Mouse (Mus musculus): ENCODE results near the gene Ell3. TPM values are rescaled to one million over a fixed set of nuclear protein-coding genes. Genes with fewer than 3 reads are reported as not detected.
A peak's percentile ranks its signal among the peaks of the same experiment; 100 is the strongest.
"Not testable (repeated sequence)": the region's sequence is repeated elsewhere in the genome, so short reads cannot be mapped to it uniquely, and the experiment has no call there.

Gene Ell3
- 6.7 and 7.9 TPM in 2 replicates for polyA plus RNA-seq (2015; fragmentation: Nextera tagmentation; extraction: Ambion mirVana)

- no peak for ATAC-seq
- 89% methylated on average over 1 of the region's 1 CpGs for WGBS
- Histone ChIP-seq H3K36me3 (ENCODE audit: control insufficient read depth, insufficient read depth, low read length) (no peaks in the 10 kb centered on the region), H3K9me3 (ENCODE audit: control insufficient read depth, low read length) (no peaks in the 10 kb centered on the region), H3K4me3 (ENCODE audit: low read length) (peak within 1 kb of the TSS; percentile 62), H3K9ac (ENCODE audit: low read depth, low read length) (peak within 1 kb of the TSS; percentile 72), H3K4me1 (ENCODE audit: control insufficient read depth, insufficient read depth, low read length) (peaks cover 12% of the 10 kb centered on the region), H3K27ac (ENCODE audit: low read length) (no peak within 1 kb of the TSS), H3K27me3 (replicated peaks; ENCODE audit: control insufficient read depth, insufficient read depth, low read length) (no peaks in the 10 kb centered on the region), H3K4me2 (ENCODE audit: low read depth, low read length) (peak within 1 kb of the TSS; percentile 92)
Measured at GRCm38 (mm10) chr2:121444178-121444577, at the start of gene Ell3. TSS of gene Ell3 (minus strand) at chr2:121444278.

- 90% methylated on average over 1 of the region's 2 CpGs for WGBS
- not testable (repeated sequence) for H3K27me3 ChIP-seq (replicated peaks; ENCODE audit: control insufficient read depth, insufficient read depth, low read length); H3K27ac ChIP-seq (ENCODE audit: low read length); H3K36me3 ChIP-seq (ENCODE audit: control insufficient read depth, insufficient read depth, low read length); H3K4me2 ChIP-seq (ENCODE audit: low read depth, low read length); H3K9ac ChIP-seq (ENCODE audit: low read depth, low read length); ATAC-seq; H3K9me3 ChIP-seq (ENCODE audit: control insufficient read depth, low read length); H3K4me1 ChIP-seq (ENCODE audit: control insufficient read depth, insufficient read depth, low read length); H3K4me3 ChIP-seq (ENCODE audit: low read length)
Measured at GRCm38 (mm10) chr2:121484403-121484802, 40.3 kb upstream of the Ell3 start.

DNA sequence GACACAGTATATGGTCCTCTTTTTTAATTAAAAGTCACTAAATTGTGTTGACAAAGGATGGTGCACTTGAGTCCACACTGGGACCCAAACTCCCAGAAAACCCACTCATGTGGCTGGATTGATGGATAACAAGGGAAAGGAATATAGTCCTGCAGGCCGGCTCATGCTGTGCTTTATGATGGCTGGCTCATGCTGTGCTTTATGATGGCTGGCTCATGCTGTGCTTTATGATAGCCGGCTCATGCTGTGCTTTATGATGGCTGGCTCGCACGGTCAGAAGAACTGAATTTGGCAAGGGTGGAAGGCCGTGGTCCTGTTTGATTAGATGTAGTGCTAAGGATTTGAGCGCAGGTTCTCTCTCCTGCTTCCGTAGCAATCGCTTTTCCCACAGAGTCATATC is 39.5 kb upstream of the Ell3 start:
- Histone ChIP-seq H3K4me1 (ENCODE audit: control insufficient read depth, insufficient read depth, low read length) (no peaks in the 10 kb centered on the region), H3K27ac (ENCODE audit: low read length) (no peak overlapping the region), H3K27me3 (replicated peaks; ENCODE audit: control insufficient read depth, insufficient read depth, low read length) (no peaks in the 10 kb centered on the region), H3K36me3 (ENCODE audit: control insufficient read depth, insufficient read depth, low read length) (no peaks in the 10 kb centered on the region), H3K9me3 (ENCODE audit: control insufficient read depth, low read length) (no peaks in the 10 kb centered on the region), H3K4me2 (ENCODE audit: low read depth, low read length) (no peak overlapping the region), H3K9ac (ENCODE audit: low read depth, low read length) (no peak overlapping the region), H3K4me3 (ENCODE audit: low read length) (no peak overlapping the region)
- ATAC-seq: no peak
- 59% methylated on average over 8 of the region's 8 CpGs for WGBS

DNA sequence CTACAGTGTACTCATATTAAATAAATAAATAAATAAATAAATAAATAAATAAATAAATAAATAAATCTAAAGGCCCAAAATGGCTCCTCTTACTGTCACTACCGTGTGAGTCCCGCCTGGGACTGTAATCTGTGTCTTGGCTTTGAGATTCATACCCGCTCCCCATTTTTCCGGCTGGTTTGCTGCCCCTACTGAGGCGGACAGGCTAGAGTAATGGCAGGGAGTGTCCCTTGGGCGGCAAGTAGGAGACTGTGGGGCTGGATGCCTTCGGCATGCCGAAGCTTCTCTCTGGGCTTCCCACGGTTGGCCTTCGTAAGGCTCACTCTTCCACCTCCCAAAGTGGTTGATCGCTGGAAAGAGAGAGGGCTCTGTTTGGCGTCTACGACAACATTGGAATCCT is 36.8 kb upstream of the Ell3 start:
- not testable (repeated sequence) for H3K36me3 ChIP-seq (ENCODE audit: control insufficient read depth, insufficient read depth, low read length); ATAC-seq; H3K9ac ChIP-seq (ENCODE audit: low read depth, low read length); H3K4me1 ChIP-seq (ENCODE audit: control insufficient read depth, insufficient read depth, low read length); H3K4me3 ChIP-seq (ENCODE audit: low read length); H3K27ac ChIP-seq (ENCODE audit: low read length); H3K4me2 ChIP-seq (ENCODE audit: low read depth, low read length); H3K9me3 ChIP-seq (ENCODE audit: control insufficient read depth, low read length); H3K27me3 ChIP-seq (replicated peaks; ENCODE audit: control insufficient read depth, insufficient read depth, low read length)
- WGBS: 84% methylated on average over 13 of the region's 13 CpGs

- ATAC-seq: no peak
- Histone ChIP-seq H3K4me2 (ENCODE audit: low read depth, low read length) (no peak overlapping the region), H3K27ac (ENCODE audit: low read length) (no peak overlapping the region), H3K4me1 (ENCODE audit: control insufficient read depth, insufficient read depth, low read length) (no peaks in the 10 kb centered on the region), H3K27me3 (replicated peaks; ENCODE audit: control insufficient read depth, insufficient read depth, low read length) (no peaks in the 10 kb centered on the region), H3K4me3 (ENCODE audit: low read length) (no peak overlapping the region), H3K9me3 (ENCODE audit: control insufficient read depth, low read length) (no peaks in the 10 kb centered on the region), H3K9ac (ENCODE audit: low read depth, low read length) (no peak overlapping the region), H3K36me3 (ENCODE audit: control insufficient read depth, insufficient read depth, low read length) (no peaks in the 10 kb centered on the region)
- 60% methylated on average over 3 of the region's 3 CpGs for WGBS
Measured at GRCm38 (mm10) chr2:121480498-121480897, 36.4 kb upstream of the Ell3 start.

- Histone ChIP-seq H3K27ac (ENCODE audit: low read length) (no peak overlapping the region), H3K9ac (ENCODE audit: low read depth, low read length) (no peak overlapping the region), H3K9me3 (ENCODE audit: control insufficient read depth, low read length) (no peaks in the 10 kb centered on the region), H3K36me3 (ENCODE audit: control insufficient read depth, insufficient read depth, low read length) (no peaks in the 10 kb centered on the region), H3K4me1 (ENCODE audit: control insufficient read depth, insufficient read depth, low read length) (0 out of 2 replicates have a peak, but pooled peaks cover 2% of the 10 kb centered on the region), H3K4me2 (ENCODE audit: low read depth, low read length) (no peak overlapping the region), H3K27me3 (replicated peaks; ENCODE audit: control insufficient read depth, insufficient read depth, low read length) (no peaks in the 10 kb centered on the region), H3K4me3 (ENCODE audit: low read length) (no peak overlapping the region)
- 80% methylated on average over 3 of the region's 3 CpGs for WGBS
- no peak for ATAC-seq
Measured at GRCm38 (mm10) chr2:121477491-121478266, 33.6 kb upstream of the Ell3 start.

DNA sequence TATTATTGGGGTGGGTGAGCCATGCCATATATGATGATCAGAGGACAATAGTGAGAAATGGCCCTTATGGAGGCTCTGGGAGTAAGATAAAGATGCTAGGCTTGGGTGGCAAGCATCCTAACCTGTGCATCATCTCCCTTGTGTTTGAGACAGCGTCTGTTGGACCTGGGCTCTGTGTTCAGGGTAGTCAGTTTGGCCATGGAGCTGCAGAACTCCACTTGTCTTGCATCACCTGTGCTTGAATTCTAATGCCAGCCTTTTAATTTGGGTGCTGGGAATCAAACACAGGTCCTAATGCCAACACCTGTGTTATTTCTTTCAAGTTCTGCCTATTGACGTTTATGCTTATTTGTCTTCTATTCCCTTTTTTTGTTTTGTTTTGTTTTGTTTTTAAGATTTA is 31.2 kb upstream of the Ell3 start:
- not testable (repeated sequence) for H3K4me2 ChIP-seq (ENCODE audit: low read depth, low read length); H3K9me3 ChIP-seq (ENCODE audit: control insufficient read depth, low read length); ATAC-seq; H3K9ac ChIP-seq (ENCODE audit: low read depth, low read length); H3K4me3 ChIP-seq (ENCODE audit: low read length); H3K27ac ChIP-seq (ENCODE audit: low read length); H3K36me3 ChIP-seq (ENCODE audit: control insufficient read depth, insufficient read depth, low read length); H3K27me3 ChIP-seq (replicated peaks; ENCODE audit: control insufficient read depth, insufficient read depth, low read length); H3K4me1 ChIP-seq (ENCODE audit: control insufficient read depth, insufficient read depth, low read length)
- WGBS: 92% methylated on average over 2 of the region's 2 CpGs

GRCm38 (mm10) chr2:121474180-121474535 is 30.1 kb upstream of the Ell3 start:
- H3K27ac ChIP-seq (ENCODE audit: low read length): 0 out of 2 replicates have a peak overlapping the region, but pooled peaks have one; percentile 33
- no peaks in the 10 kb centered on the region for H3K9me3 ChIP-seq (ENCODE audit: control insufficient read depth, low read length)
- 0 out of 2 replicates have a peak, but pooled peaks cover 2% of the 10 kb centered on the region for H3K4me1 ChIP-seq (ENCODE audit: control insufficient read depth, insufficient read depth, low read length)
- 32% methylated on average over 8 of the region's 8 CpGs for WGBS
- peak overlapping the region; percentile 63 for H3K4me3 ChIP-seq (ENCODE audit: low read length)
- peak overlapping the region; percentile 62 for H3K4me2 ChIP-seq (ENCODE audit: low read depth, low read length)
- H3K27me3 ChIP-seq (replicated peaks; ENCODE audit: control insufficient read depth, insufficient read depth, low read length): no peaks in the 10 kb centered on the region
- no peaks in the 10 kb centered on the region for H3K36me3 ChIP-seq (ENCODE audit: control insufficient read depth, insufficient read depth, low read length)
- peak overlapping the region; percentile 73 for H3K9ac ChIP-seq (ENCODE audit: low read depth, low read length)
- ATAC-seq: no peak; the same call in 1 of the 2 replicates

GRCm38 (mm10) chr2:121473301-121474179 is 29.5 kb upstream of the Ell3 start, which contains the start of gene Mfap1b:
TSS of gene Mfap1b (minus strand) at chr2:121474067.
- not testable (repeated sequence) for H3K27me3 ChIP-seq (replicated peaks; ENCODE audit: control insufficient read depth, insufficient read depth, low read length); H3K9me3 ChIP-seq (ENCODE audit: control insufficient read depth, low read length); H3K4me1 ChIP-seq (ENCODE audit: control insufficient read depth, insufficient read depth, low read length); H3K36me3 ChIP-seq (ENCODE audit: control insufficient read depth, insufficient read depth, low read length)
- ATAC-seq: peak; percentile 97
- H3K27ac ChIP-seq (ENCODE audit: low read length): 0 out of 2 replicates have a peak within 1 kb of the TSS, but pooled peaks have one; percentile 33
- 3% methylated on average over 37 of the region's 41 CpGs for WGBS
- H3K4me3 ChIP-seq (ENCODE audit: low read length): peak within 1 kb of the TSS; percentile 63
- H3K9ac ChIP-seq (ENCODE audit: low read depth, low read length): peak within 1 kb of the TSS; percentile 73
- peak within 1 kb of the TSS; percentile 62 for H3K4me2 ChIP-seq (ENCODE audit: low read depth, low read length)

Measured in intestine, embryonic 16.5 days (tissue).